Comparison of ENCODE assay signal across 8 mouse cellular contexts in genomic region chr14:124677379-124677778, GRCm38 (mm10). TPM values are rescaled to one million over a fixed set of nuclear protein-coding genes. Genes with fewer than 3 reads are reported as not detected.
DNase-seq lines count a peak whose midpoint lies in the region; ATAC-seq and TF ChIP-seq lines count a peak whose summit lies in the region.

No protein-coding gene starts in this region.

- H3K27me3 ChIP-seq in lung, postnatal 0 days (replicated peaks; ENCODE audit: insufficient read depth, low read length): no peaks in the 10 kb centered on the region
- no peaks in the 10 kb centered on the region for H3K27me3 ChIP-seq in forebrain, embryonic 13.5 days
- H3K27me3 ChIP-seq in intestine, embryonic 15.5 days (replicated peaks): 0 out of 2 replicates have a peak, but pooled peaks cover 5% of the 10 kb centered on the region
- peaks cover 21% of the 10 kb centered on the region for H3K27me3 ChIP-seq in liver, postnatal 0 days (ENCODE audit: insufficient read depth, low read length)
- H3K27me3 ChIP-seq in stomach, embryonic 16.5 days (ENCODE audit: control insufficient read depth, insufficient read depth, low read length): no peaks in the 10 kb centered on the region

- TF ChIP-seq CTCF in lung, postnatal 0 days (IDR thresholded peaks at IDR 0.05): no peak
- TF ChIP-seq CTCF in liver, postnatal 0 days (IDR thresholded peaks at IDR 0.05; ENCODE audit: low read depth): no peak

- peak; percentile 7 for DNase-seq in lung, postnatal 0 days (ENCODE audit: low spot score)
- DNase-seq in lung, adult 18-20 months: no peak
- DNase-seq in liver, postnatal 0 days: no peak
- no peak for DNase-seq in adrenal gland, postnatal 4 days (ENCODE audit: low spot score in 2 of 2)

- no peak for TF ChIP-seq EP300 in lung, postnatal 0 days (IDR thresholded peaks at IDR 0.05)
- TF ChIP-seq EP300 in liver, postnatal 0 days (IDR thresholded peaks at IDR 0.05; ENCODE audit: low read depth): no peak

- H3K27ac ChIP-seq in lung, postnatal 0 days (ENCODE audit: low read length): no peak overlapping the region
- H3K27ac ChIP-seq in forebrain, embryonic 13.5 days: peak overlapping the region; percentile 17
- no peak overlapping the region for H3K27ac ChIP-seq in intestine, embryonic 15.5 days
- H3K27ac ChIP-seq in liver, postnatal 0 days (ENCODE audit: low read depth): no peak overlapping the region
- no peak overlapping the region for H3K27ac ChIP-seq in stomach, embryonic 16.5 days (ENCODE audit: low read length)

- ATAC-seq in lung, postnatal 0 days: no peak
- peak; percentile 97 for ATAC-seq in forebrain, embryonic 13.5 days
- ATAC-seq in intestine, embryonic 15.5 days: peak; percentile 72
- ATAC-seq in liver, postnatal 0 days: no peak
- ATAC-seq in stomach, embryonic 16.5 days (ENCODE audit: insufficient read depth, low FRiP score): peak; percentile 71; the same call in 1 of the 2 replicates
- ATAC-seq in megakaryocyte-erythroid progenitor cell, adult 5-6 weeks (replicated peaks; ENCODE audit: low FRiP score, low TSS enrichment, poor library complexity, severe bottlenecking): no peak

- H3K4me1 ChIP-seq in lung, postnatal 0 days (ENCODE audit: insufficient read depth, low read depth, low read length): no peaks in the 10 kb centered on the region
- peaks cover 17% of the 10 kb centered on the region for H3K4me1 ChIP-seq in forebrain, embryonic 13.5 days
- H3K4me1 ChIP-seq in intestine, embryonic 15.5 days (replicated peaks): peaks cover 14% of the 10 kb centered on the region; the same call in 1 of the 2 replicates
- no peaks in the 10 kb centered on the region for H3K4me1 ChIP-seq in liver, postnatal 0 days (ENCODE audit: insufficient read depth)
- peaks cover 6% of the 10 kb centered on the region; the same call in 1 of the 2 replicates for H3K4me1 ChIP-seq in stomach, embryonic 16.5 days (ENCODE audit: control insufficient read depth, insufficient read depth, low read length)

- 6% methylated on average over 10 of the region's 10 CpGs for WGBS in lung, postnatal 0 days
- under 1% methylated on average over 10 of the region's 10 CpGs for WGBS in forebrain, embryonic 13.5 days
- WGBS in intestine, embryonic 15.5 days: 7% methylated on average over 10 of the region's 10 CpGs
- 4% methylated on average over 10 of the region's 10 CpGs for WGBS in liver, postnatal 0 days (ENCODE audit: insufficient replicate concordance)
- 5% methylated on average over 10 of the region's 10 CpGs for WGBS in stomach, embryonic 16.5 days

- H3K9ac ChIP-seq in lung, postnatal 0 days (replicated peaks; ENCODE audit: low read depth): no peak overlapping the region
- peak overlapping the region; percentile 71 for H3K9ac ChIP-seq in forebrain, embryonic 13.5 days
- H3K9ac ChIP-seq in intestine, embryonic 15.5 days: no peak overlapping the region
- H3K9ac ChIP-seq in liver, postnatal 0 days (replicated peaks): no peak overlapping the region
- H3K9ac ChIP-seq in stomach, embryonic 16.5 days (ENCODE audit: low read length): peak overlapping the region; percentile 58

- H3K4me2 ChIP-seq in lung, postnatal 0 days (replicated peaks; ENCODE audit: low read depth, low read length): no peak overlapping the region
- H3K4me2 ChIP-seq in forebrain, embryonic 13.5 days: peak overlapping the region; percentile 89
- peak overlapping the region; percentile 85 for H3K4me2 ChIP-seq in intestine, embryonic 15.5 days (replicated peaks)
- H3K4me2 ChIP-seq in liver, postnatal 0 days (ENCODE audit: low read depth, low read length): peak overlapping the region; percentile 9; the same call in 1 of the 2 replicates
- peak overlapping the region; percentile 59 for H3K4me2 ChIP-seq in stomach, embryonic 16.5 days (ENCODE audit: low read depth, low read length)

- no peaks in the 10 kb centered on the region for H3K9me3 ChIP-seq in lung, postnatal 0 days (ENCODE audit: low read length)
- H3K9me3 ChIP-seq in forebrain, embryonic 13.5 days (replicated peaks): no peaks in the 10 kb centered on the region
- H3K9me3 ChIP-seq in intestine, embryonic 15.5 days: no peaks in the 10 kb centered on the region
- H3K9me3 ChIP-seq in liver, postnatal 0 days (ENCODE audit: low read length): no peaks in the 10 kb centered on the region
- H3K9me3 ChIP-seq in stomach, embryonic 16.5 days (replicated peaks; ENCODE audit: control insufficient read depth, low read length): no peaks in the 10 kb centered on the region

- H3K36me3 ChIP-seq in lung, postnatal 0 days (ENCODE audit: insufficient read depth, low read length): no peaks in the 10 kb centered on the region
- H3K36me3 ChIP-seq in forebrain, embryonic 13.5 days (ENCODE audit: poor library complexity, severe bottlenecking): no peaks in the 10 kb centered on the region
- no peaks in the 10 kb centered on the region for H3K36me3 ChIP-seq in intestine, embryonic 15.5 days
- no peaks in the 10 kb centered on the region for H3K36me3 ChIP-seq in liver, postnatal 0 days (replicated peaks; ENCODE audit: insufficient read depth, low read length)
- no peaks in the 10 kb centered on the region for H3K36me3 ChIP-seq in stomach, embryonic 16.5 days (ENCODE audit: control insufficient read depth, insufficient read depth, low read length)

- no peak overlapping the region for H3K4me3 ChIP-seq in lung, postnatal 0 days (ENCODE audit: low read depth, low read length)
- peak overlapping the region; percentile 55 for H3K4me3 ChIP-seq in forebrain, embryonic 13.5 days
- H3K4me3 ChIP-seq in intestine, embryonic 15.5 days (replicated peaks): peak overlapping the region; percentile 31
- H3K4me3 ChIP-seq in liver, postnatal 0 days (ENCODE audit: low read depth, low read length): no peak overlapping the region
- peak overlapping the region; percentile 46 for H3K4me3 ChIP-seq in stomach, embryonic 16.5 days (replicated peaks; ENCODE audit: low read length)

RNA-seq across cellular contexts. Expression of gene Fgf14, which starts 0.5 kb away (rescaled TPM):
- 0.06 and 0.08 TPM in 2 replicates for polyA plus RNA-seq in lung, postnatal 0 days (2015; fragmentation: Nextera tagmentation; extraction: Ambion mirVana)
- 13.8 and 18.3 TPM in 2 replicates for polyA plus RNA-seq in forebrain, embryonic 13.5 days (2015; fragmentation: Nextera tagmentation; extraction: Ambion mirVana)
- 1.0 and 1.2 TPM in 2 replicates for polyA plus RNA-seq in intestine, embryonic 15.5 days (2015; fragmentation: Nextera tagmentation; extraction: Ambion mirVana)
- polyA plus RNA-seq in liver, postnatal 0 days (2015; fragmentation: Nextera tagmentation; extraction: Ambion mirVana): not detected in 2 replicates
- 2.4 and 2.6 TPM in 2 replicates for polyA plus RNA-seq in stomach, embryonic 16.5 days (2015; fragmentation: Nextera tagmentation; extraction: Ambion mirVana)
- not detected in 2 replicates for total RNA-seq in megakaryocyte-erythroid progenitor cell, adult 5-6 weeks (2014; fragmentation: Nextera tagmentation)
- not detected in 2 replicates for total RNA-seq in megakaryocyte-erythroid progenitor cell, adult 5-6 weeks (2017)
- total RNA-seq in adrenal gland, postnatal 4 days (2021): 1 to 10 TPM; 1.9 to 2.4 TPM

Comparison
In these comparisons a context has a peak if more than half of its experiments do, and no peak if none do; other contexts are left out.
1. ATAC-seq: peak in forebrain, embryonic 13.5 days (single experiment), intestine, embryonic 15.5 days (single experiment) and stomach, embryonic 16.5 days (single experiment); none in lung, postnatal 0 days (single experiment), liver, postnatal 0 days (single experiment) and megakaryocyte-erythroid progenitor cell, adult 5-6 weeks (single experiment).
2. H3K4me3 ChIP-seq: peak in forebrain, embryonic 13.5 days (single experiment), intestine, embryonic 15.5 days (single experiment) and stomach, embryonic 16.5 days (single experiment); none in lung, postnatal 0 days (single experiment) and liver, postnatal 0 days (single experiment).
3. H3K9ac ChIP-seq: peak in forebrain, embryonic 13.5 days (single experiment) and stomach, embryonic 16.5 days (single experiment); none in lung, postnatal 0 days (single experiment), intestine, embryonic 15.5 days (single experiment) and liver, postnatal 0 days (single experiment).